Mouse (Mus musculus) lung, postnatal 0 days (tissue): ENCODE data around the gene Ptpn3.

Experiments
- CTCF ChIP-seq: IDR thresholded peaks from 2 replicates; pipeline ENCODE4 v1.5.1; 2016; ENCODE audit warnings: antibody characterized with exemption, mild to moderate bottlenecking
- EP300 ChIP-seq: IDR thresholded peaks from 2 replicates; pipeline ENCODE4 v1.6.1; 2016; ENCODE audit warnings: antibody characterized with exemption, mild to moderate bottlenecking, control low read depth

DNA sequence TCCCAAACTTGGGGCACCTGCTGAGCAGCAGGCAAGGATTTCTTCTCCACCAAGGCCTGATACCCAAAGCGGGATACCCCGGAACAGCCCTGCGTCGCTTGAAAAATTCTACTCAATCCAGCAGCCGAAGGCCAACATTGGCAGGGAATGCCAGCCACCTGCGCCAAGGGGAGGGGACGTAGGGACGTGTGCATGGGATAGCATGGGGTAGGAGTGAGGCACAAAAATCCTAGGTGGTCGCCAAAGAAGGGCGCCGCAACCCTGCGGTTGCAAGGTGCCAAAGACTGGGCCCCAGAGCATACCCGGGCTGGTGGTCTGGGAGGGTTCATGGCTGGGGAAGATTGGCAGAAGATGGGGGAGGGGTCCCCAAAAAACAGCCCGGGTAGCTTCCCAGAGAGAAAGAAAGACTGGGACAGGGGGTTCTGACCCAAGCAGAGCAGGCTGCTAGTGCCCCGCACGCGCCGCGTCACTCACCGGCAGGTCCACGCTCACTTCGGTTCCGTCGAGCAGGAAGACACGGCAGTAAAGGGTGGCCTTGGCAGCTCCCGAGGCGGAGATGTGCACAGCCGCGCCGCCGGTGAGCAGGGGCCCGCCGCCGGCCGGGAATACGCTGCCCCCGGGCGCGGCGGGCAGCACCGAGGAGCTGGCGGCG is 159.1 kb downstream of the Ptpn3 start:
- TF ChIP-seq EP300 (no peak), CTCF (no peak)
